Mouse (Mus musculus): Measurements from ENCODE around the gene Fitm2. TPM values are rescaled to one million over a fixed set of nuclear protein-coding genes. Genes with fewer than 3 reads are reported as not detected.

Gene Fitm2
- total and polyA plus RNA-seq, 3 experiments: 6.6 to 60.9 (median 10.6) TPM

- TF ChIP-seq POLR2AphosphoS5 (IDR thresholded peaks at IDR 0.05; ENCODE audit: borderline replicate concordance, low read depth, low read length) (no peak), MAX (IDR thresholded peaks at IDR 0.05; ENCODE audit: low read length) (no peak), GATA1 (IDR thresholded peaks at IDR 0.05; ENCODE audit: low read depth, low read length) (no peak)
These were observed 1.3 kb downstream of the Fitm2 start (continued) for GRCm38 (mm10) chr2:163471136-163471535.

DNA sequence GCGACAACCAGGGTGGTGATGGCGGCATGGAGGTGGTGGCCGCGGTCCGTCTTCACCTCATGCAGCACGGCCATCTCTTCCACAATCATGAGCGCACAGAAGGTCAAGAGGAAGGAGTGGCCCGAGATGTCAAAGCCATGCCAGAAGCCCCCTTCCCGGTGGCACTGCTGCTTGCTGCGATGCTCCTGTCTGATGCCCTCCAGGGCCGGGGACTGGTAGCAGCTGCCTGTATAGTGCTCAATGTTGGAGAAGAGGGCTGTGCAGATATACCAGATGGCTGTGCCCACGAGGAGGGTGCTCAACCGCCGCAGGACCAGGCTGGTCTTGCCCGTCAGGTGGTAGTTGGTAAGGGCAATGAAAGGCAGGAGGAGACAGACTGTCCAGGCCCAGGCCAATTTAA lies 2.7 kb downstream of the Fitm2 start:
- no peak overlapping the region for H3K27ac ChIP-seq (ENCODE audit: control insufficient read depth, low read depth, low read length)
- peaks cover 0 to 7% of the 10 kb centered on the region in 2 experiments; a peak in 2 of 4 replicates for H3K4me1 ChIP-seq (ENCODE audit: control insufficient read depth in 1 of 2, insufficient read depth in 2 of 2, low read length in 2 of 2)
- peaks cover 4% of the 10 kb centered on the region for H3K79me2 ChIP-seq (ENCODE audit: control insufficient read depth, insufficient read depth, low read length, poor library complexity)
- H3K9ac ChIP-seq (ENCODE audit: control insufficient read depth, low read depth, low read length, poor library complexity, severe bottlenecking): no peak overlapping the region
- no peaks in the 10 kb centered on the region for H3K27me3 ChIP-seq (ENCODE audit: control insufficient read depth in 1 of 2, insufficient read depth in 2 of 2, low read length in 2 of 2)
- no peak overlapping the region for H3K4me3 ChIP-seq (ENCODE audit: control insufficient read depth in 1 of 2, insufficient read depth in 1 of 2, low read depth in 2 of 2, low read length in 2 of 2)
- H3K36me3 ChIP-seq (ENCODE audit: control insufficient read depth in 1 of 2, insufficient read depth in 2 of 2, low read length in 2 of 2): peaks cover 0 to 5% of the 10 kb centered on the region in 2 experiments; a peak in 1 of 4 replicates
- DNase-seq (ENCODE audit: low read depth, low spot score): no peak
- TF ChIP-seq MAZ (IDR thresholded peaks at IDR 0.05; ENCODE audit: low read depth, low read length): no peak
- TF ChIP-seq EP300 (IDR thresholded peaks at IDR 0.05; ENCODE audit: low read depth in 1 of 2, low read length in 2 of 2): no peak
- TF ChIP-seq CHD2 (IDR thresholded peaks at IDR 0.05; ENCODE audit: low read length): no peak
- no peak for TF ChIP-seq RCOR1 (IDR thresholded peaks at IDR 0.05; ENCODE audit: low read depth, low read length)
- no peak for TF ChIP-seq MEF2A (IDR thresholded peaks at IDR 0.05; ENCODE audit: extremely low read depth, insufficient replicate concordance, low read depth, low read length, poor library complexity, severe bottlenecking)
- TF ChIP-seq RAD21 (IDR thresholded peaks at IDR 0.05; ENCODE audit: low read depth, low read length): no peak
- no peak for TF ChIP-seq NRF1 (IDR thresholded peaks at IDR 0.05; ENCODE audit: insufficient read depth, low read depth, low read length, poor library complexity, severe bottlenecking)
- no peak for TF ChIP-seq POLR2AphosphoS2 (IDR thresholded peaks at IDR 0.05; ENCODE audit: low read length)
- no peaks in the 10 kb centered on the region for H3K9me3 ChIP-seq (replicated peaks; ENCODE audit: insufficient read depth, low read length)

GRCm38 (mm10) chr2:163468866-163469265 lies 3.6 kb downstream of the Fitm2 start:
- H3K27ac ChIP-seq (ENCODE audit: control insufficient read depth, low read depth, low read length): no peak overlapping the region
- no peak for TF ChIP-seq CHD1 (IDR thresholded peaks at IDR 0.05; ENCODE audit: low read depth, low read length)
- TF ChIP-seq EP300 (IDR thresholded peaks at IDR 0.05; ENCODE audit: low read depth in 1 of 2, low read length in 2 of 2): no peak
- H3K36me3 ChIP-seq (ENCODE audit: control insufficient read depth in 1 of 2, insufficient read depth in 2 of 2, low read length in 2 of 2): peaks cover 0 to 5% of the 10 kb centered on the region in 2 experiments; a peak in 1 of 4 replicates
- DNase-seq (ENCODE audit: low read depth, low spot score): no peak
- H3K9me3 ChIP-seq (replicated peaks; ENCODE audit: insufficient read depth, low read length): no peaks in the 10 kb centered on the region
- peaks cover 0 to 7% of the 10 kb centered on the region in 2 experiments; a peak in 2 of 4 replicates for H3K4me1 ChIP-seq (ENCODE audit: control insufficient read depth in 1 of 2, insufficient read depth in 2 of 2, low read length in 2 of 2)
- no peak overlapping the region for H3K9ac ChIP-seq (ENCODE audit: control insufficient read depth, low read depth, low read length, poor library complexity, severe bottlenecking)
- no peaks in the 10 kb centered on the region for H3K27me3 ChIP-seq (ENCODE audit: control insufficient read depth in 1 of 2, insufficient read depth in 2 of 2, low read length in 2 of 2)
- peaks cover 4% of the 10 kb centered on the region for H3K79me2 ChIP-seq (ENCODE audit: control insufficient read depth, insufficient read depth, low read length, poor library complexity)
- no peak overlapping the region for H3K4me3 ChIP-seq (ENCODE audit: control insufficient read depth in 1 of 2, insufficient read depth in 1 of 2, low read depth in 2 of 2, low read length in 2 of 2)

- Histone ChIP-seq H3K79me2 (ENCODE audit: control insufficient read depth, insufficient read depth, low read length, poor library complexity) (peaks cover 4% of the 10 kb centered on the region), H3K9me3 (replicated peaks; ENCODE audit: insufficient read depth, low read length) (no peaks in the 10 kb centered on the region), H3K4me3 (ENCODE audit: control insufficient read depth in 1 of 2, insufficient read depth in 1 of 2, low read depth in 2 of 2, low read length in 2 of 2) (no peak overlapping the region), H3K4me1 (ENCODE audit: control insufficient read depth in 1 of 2, insufficient read depth in 2 of 2, low read length in 2 of 2) (peaks cover 0 to 7% of the 10 kb centered on the region in 2 experiments; a peak in 1 of 4 replicates), H3K27me3 (ENCODE audit: control insufficient read depth in 1 of 2, insufficient read depth in 2 of 2, low read length in 2 of 2) (no peaks in the 10 kb centered on the region), H3K9ac (ENCODE audit: control insufficient read depth, low read depth, low read length, poor library complexity, severe bottlenecking) (no peak overlapping the region), H3K36me3 (ENCODE audit: control insufficient read depth in 1 of 2, insufficient read depth in 2 of 2, low read length in 2 of 2) (peaks cover 0 to 5% of the 10 kb centered on the region in 2 experiments; a peak in 1 of 4 replicates), H3K27ac (ENCODE audit: control insufficient read depth, low read depth, low read length) (no peak overlapping the region)
- no peak for DNase-seq (ENCODE audit: low read depth, low spot score)
- TF ChIP-seq MYC (IDR thresholded peaks at IDR 0.05; ENCODE audit: low read depth, low read length) (no peak), MAX (IDR thresholded peaks at IDR 0.05; ENCODE audit: low read length) (no peak), ZC3H11A (IDR thresholded peaks at IDR 0.05; ENCODE audit: low read depth, low read length) (no peak), POLR2AphosphoS5 (IDR thresholded peaks at IDR 0.05; ENCODE audit: borderline replicate concordance, low read depth, low read length) (no peak)
These were observed 4.8 kb downstream of the Fitm2 start for GRCm38 (mm10) chr2:163467585-163467984.
